Mouse (Mus musculus) thymus, adult 2 months (tissue): ENCODE results near the gene Amotl1. TPM values are rescaled to one million over a fixed set of nuclear protein-coding genes. Genes with fewer than 3 reads are reported as not detected.

ENCODE experiments used
- DNase-seq: peaks from one replicate; pipeline ENCODE4 v3.0.0; 2021
- H3K27ac ChIP-seq: fragments of 200-500 bp; 2 replicates; pipeline ENCODE4 v1.5.1; 2012; ENCODE audit warnings: low read length, control low read depth; ENCODE audit not compliant: control insufficient read depth, insufficient read depth
- H3K27me3 ChIP-seq: fragments of 200-500 bp; 2 replicates; pipeline ENCODE4 v1.6.1; 2012; ENCODE audit warnings: mild to moderate bottlenecking, low read length, moderate library complexity, mixed read lengths; ENCODE audit not compliant: control insufficient read depth, insufficient read depth
- H3K36me3 ChIP-seq: fragments of 200-500 bp; 2 replicates; pipeline ENCODE4 v1.6.1; 2012; ENCODE audit warnings: mild to moderate bottlenecking, low read length, moderate library complexity; ENCODE audit not compliant: control insufficient read depth, insufficient read depth
- H3K4me1 ChIP-seq: fragments of 200-500 bp; replicated peaks from 2 replicates; pipeline ENCODE4 v1.6.1; 2012; ENCODE audit warnings: low read length; ENCODE audit not compliant: control insufficient read depth, insufficient read depth
- H3K4me3 ChIP-seq: fragments of 200-500 bp; 2 replicates; pipeline ENCODE4 v1.5.1; 2012; ENCODE audit warnings: mild to moderate bottlenecking, low read length, control low read depth, moderate library complexity; ENCODE audit not compliant: control insufficient read depth, insufficient read depth
- CTCF ChIP-seq: fragments of 200-500 bp; IDR thresholded peaks from 2 replicates; pipeline ENCODE4 v1.5.1; 2012; ENCODE audit warnings: mild to moderate bottlenecking, control low read depth, low read length, moderate library complexity, borderline replicate concordance; ENCODE audit not compliant: control insufficient read depth, poor library complexity, insufficient read depth; ENCODE audit errors: extremely low read depth
- POLR2A ChIP-seq: fragments of 200-500 bp; IDR thresholded peaks from 2 replicates; pipeline ENCODE4 v1.6.1; 2012; ENCODE audit warnings: mild to moderate bottlenecking, low read length, control low read depth, moderate library complexity; ENCODE audit not compliant: control insufficient read depth, poor library complexity, insufficient read depth; ENCODE audit errors: extremely low read depth
- WGBS: fragments of 180-500 bp; shearing (Covaris S2); methylation state at CpG from one replicate; pipeline ENCODE4 v1.1.7; 2018; 5-methylcytosine and 5-hydroxymethylcytosine counted together
- polyA plus RNA-seq: library from polyadenylated mRNA; depleted of rRNA; stranded (reverse); fragments of >200 nt; gene quantifications from 2 replicates; pipeline ENCODE4 v1.2.3, GENCODE M21; 2012

Gene Amotl1
- polyA plus RNA-seq, 1 experiment, result 14.5 TPM

GRCm38 (mm10) chr9:14523408-14524043 is 121.3 kb downstream of the Amotl1 start:
- WGBS, result under 1% methylated on average over 4 of the region's 4 CpGs
- Histone ChIP-seq H3K36me3 (no peaks in the 10 kb centered on the region), H3K27ac (no peak overlapping the region), H3K4me1 (no peaks in the 10 kb centered on the region), H3K27me3 (no peaks in the 10 kb centered on the region), H3K4me3 (no peak overlapping the region)
- DNase-seq, result peak; percentile 74
- TF ChIP-seq POLR2A, result no peak
- TF ChIP-seq CTCF, result peak; percentile 68; the same call in 1 of the 2 replicates

- no peaks in the 10 kb centered on the region for H3K4me1 ChIP-seq
- no peak for DNase-seq
- H3K4me3 ChIP-seq, result no peak overlapping the region
- TF ChIP-seq POLR2A, result no peak
- no peak for TF ChIP-seq CTCF
- no peak overlapping the region for H3K27ac ChIP-seq
- H3K36me3 ChIP-seq, result no peaks in the 10 kb centered on the region
- WGBS, result 66% methylated on average over 2 of the region's 2 CpGs
- H3K27me3 ChIP-seq, result no peaks in the 10 kb centered on the region
Measured at GRCm38 (mm10) chr9:14521695-14522094, 123.2 kb downstream of the Amotl1 start.

GRCm38 (mm10) chr9:14520971-14521670 is 123.7 kb downstream of the Amotl1 start:
- TF ChIP-seq POLR2A, result no peak
- no peak for TF ChIP-seq CTCF
- Histone ChIP-seq H3K4me1 (no peaks in the 10 kb centered on the region), H3K27me3 (no peaks in the 10 kb centered on the region), H3K36me3 (no peaks in the 10 kb centered on the region), H3K4me3 (no peak overlapping the region), H3K27ac (no peak overlapping the region)
- WGBS, result 52% methylated on average over 3 of the region's 3 CpGs
- DNase-seq, result no peak

GRCm38 (mm10) chr9:14518105-14518504 is 126.8 kb downstream of the Amotl1 start:
- Histone ChIP-seq H3K4me3 (no peak overlapping the region), H3K27ac (no peak overlapping the region), H3K27me3 (no peaks in the 10 kb centered on the region), H3K4me1 (no peaks in the 10 kb centered on the region), H3K36me3 (no peaks in the 10 kb centered on the region)
- no peak for DNase-seq
- no peak for TF ChIP-seq CTCF
- no peak for TF ChIP-seq POLR2A
- 93% methylated on average over 3 of the region's 3 CpGs for WGBS

- H3K27ac ChIP-seq, result no peak overlapping the region
- H3K4me3 ChIP-seq, result no peak overlapping the region
- no peaks in the 10 kb centered on the region for H3K4me1 ChIP-seq
- H3K27me3 ChIP-seq, result no peaks in the 10 kb centered on the region
- DNase-seq, result no peak
- TF ChIP-seq POLR2A, result no peak
- 0 out of 2 replicates have a peak, but pooled peaks cover 3% of the 10 kb centered on the region for H3K36me3 ChIP-seq
- WGBS, result 89% methylated on average over 1 of the region's 1 CpGs
Measured at GRCm38 (mm10) chr9:14517296-14517695, 127.6 kb downstream of the Amotl1 start.

- Histone ChIP-seq H3K27me3 (no peaks in the 10 kb centered on the region), H3K27ac (no peak overlapping the region), H3K4me1 (no peaks in the 10 kb centered on the region), H3K36me3 (peaks cover 36% of the 10 kb centered on the region), H3K4me3 (no peak overlapping the region)
- no peak for DNase-seq
- TF ChIP-seq CTCF (no peak), POLR2A (no peak)
- 92% methylated on average over 9 of the region's 9 CpGs for WGBS
Measured at GRCm38 (mm10) chr9:14512633-14513445, 132.0 kb downstream of the Amotl1 start.
